Mouse (Mus musculus): ENCODE results near the gene Ell.
"Not testable (repeated sequence)": the region's sequence is repeated elsewhere in the genome, so short reads cannot be mapped to it uniquely, and the experiment has no call there.

Gene Ell

GRCm38 (mm10) chr8:70564696-70565235 is 25.5 kb downstream of the Ell start:
- no peak for DNase-seq (ENCODE audit: low read depth)

- peak; percentile 53 for DNase-seq (ENCODE audit: low read depth)
These were observed 26.3 kb downstream of the Ell start for GRCm38 (mm10) chr8:70565561-70565960.

- DNase-seq (ENCODE audit: low read depth): no peak
These were observed 31.1 kb downstream of the Ell start for GRCm38 (mm10) chr8:70570360-70570759.

GRCm38 (mm10) chr8:70570990-70571389 is 31.7 kb downstream of the Ell start:
- DNase-seq (ENCODE audit: low read depth): no peak

GRCm38 (mm10) chr8:70574302-70574701 is 35.0 kb downstream of the Ell start:
- DNase-seq (ENCODE audit: low read depth): no peak

GRCm38 (mm10) chr8:70574915-70575314 is 35.7 kb downstream of the Ell start:
- peak; percentile 77 for DNase-seq (ENCODE audit: low read depth)

GRCm38 (mm10) chr8:70577207-70577606 is 38.0 kb downstream of the Ell start:
- no peak for DNase-seq (ENCODE audit: low read depth)

- DNase-seq (ENCODE audit: low read depth): no peak
These were observed 44.5 kb downstream of the Ell start for GRCm38 (mm10) chr8:70583476-70584387.

- DNase-seq (ENCODE audit: low read depth): no peak
These were observed 45.5 kb downstream of the Ell start for GRCm38 (mm10) chr8:70584606-70585257.

GRCm38 (mm10) chr8:70585258-70585652 is 46.0 kb downstream of the Ell start:
- peak; percentile 69 for DNase-seq (ENCODE audit: low read depth)

GRCm38 (mm10) chr8:70587955-70588354 is 48.7 kb downstream of the Ell start:
- not testable (repeated sequence) for DNase-seq (ENCODE audit: low read depth)

- DNase-seq (ENCODE audit: low read depth): no peak
These were observed 52.3 kb downstream of the Ell start for GRCm38 (mm10) chr8:70591569-70591968.

- DNase-seq (ENCODE audit: low read depth): no peak
These were observed 53.9 kb downstream of the Ell start for GRCm38 (mm10) chr8:70593173-70593572.

- peak; percentile 98 for DNase-seq (ENCODE audit: low read depth)
These were observed 54.8 kb downstream of the Ell start, which contains the start of gene Isyna1 for GRCm38 (mm10) chr8:70593961-70594609. TSS of gene Isyna1 (plus strand) at chr8:70594373.

- peak; percentile 36 for DNase-seq (ENCODE audit: low read depth)
These were observed 55.6 kb downstream of the Ell start for GRCm38 (mm10) chr8:70594621-70595564.

GRCm38 (mm10) chr8:70595811-70596210 is 56.6 kb downstream of the Ell start:
- no peak for DNase-seq (ENCODE audit: low read depth)

- no peak for DNase-seq (ENCODE audit: low read depth)
These were observed 57.0 kb downstream of the Ell start for GRCm38 (mm10) chr8:70596216-70596615.

- no peak for DNase-seq (ENCODE audit: low read depth)
These were observed 57.6 kb downstream of the Ell start for GRCm38 (mm10) chr8:70596775-70597416.

- no peak for DNase-seq (ENCODE audit: low read depth)
These were observed 58.4 kb downstream of the Ell start for GRCm38 (mm10) chr8:70597417-70598272.

GRCm38 (mm10) chr8:70598283-70598682 is 59.0 kb downstream of the Ell start:
- no peak for DNase-seq (ENCODE audit: low read depth)
